Mouse (Mus musculus) ES-E14 (cell line): ENCODE data around the gene A230050P20Rik. TPM values are rescaled to one million over a fixed set of nuclear protein-coding genes. Genes with fewer than 3 reads are reported as not detected.

Experiments used
- DNase-seq: peaks from one replicate; pipeline ENCODE4 v3.0.0-alpha.2; 2013; ENCODE audit warnings: low read depth, low spot score
- H3K27ac ChIP-seq: 2 replicates; pipeline ENCODE4 v1.5.1; 2012; ENCODE audit warnings: low read depth, mild to moderate bottlenecking, low read length, moderate library complexity, mixed read lengths; ENCODE audit not compliant: poor library complexity, insufficient read depth, severe bottlenecking
- H3K36me3 ChIP-seq: 2 replicates; pipeline ENCODE4 v1.6.1; 2012; ENCODE audit warnings: mild to moderate bottlenecking, low read length, moderate library complexity, mixed read lengths; ENCODE audit not compliant: control insufficient read depth, poor library complexity, insufficient read depth, severe bottlenecking
- H3K4me1 ChIP-seq, 2 experiments: fragments of 150-350 bp in 1 of 2; sonication (generic) in 1 of 2; 2 replicates each; pipeline ENCODE4 v1.6.1; 2012; ENCODE audit warnings: low read length in 2 of 2, mild to moderate bottlenecking in 1 of 2, mixed read lengths in 1 of 2; ENCODE audit not compliant: control insufficient read depth in 2 of 2, insufficient read depth in 2 of 2, poor library complexity in 1 of 2
- H3K4me3 ChIP-seq, 2 experiments: fragments of 150-350 bp in 1 of 2; sonication (generic) in 1 of 2; 2 replicates each; pipeline ENCODE4 v1.5.1; 2012; ENCODE audit warnings: low read length in 2 of 2, low read depth in 1 of 2, mild to moderate bottlenecking in 1 of 2, mixed read lengths in 1 of 2; ENCODE audit not compliant: insufficient read depth in 1 of 2, poor library complexity in 1 of 2, severe bottlenecking in 1 of 2
- H3K9ac ChIP-seq: 2 replicates; pipeline ENCODE4 v1.6.1; 2012; ENCODE audit warnings: low read depth, mild to moderate bottlenecking, low read length, mixed read lengths; ENCODE audit not compliant: poor library complexity, insufficient read depth, severe bottlenecking
- H3K9me3 ChIP-seq: fragments of 150-350 bp; sonication (generic); 2 replicates; pipeline ENCODE4 v1.6.1; 2012; ENCODE audit warnings: low read depth, mild to moderate bottlenecking, low read length; ENCODE audit not compliant: control insufficient read depth, insufficient read depth
- CHD2 ChIP-seq: IDR thresholded peaks from 2 replicates; pipeline ENCODE4 v1.6.1; 2014; ENCODE audit warnings: mild to moderate bottlenecking, low read depth, low read length, inconsistent platforms
- HCFC1 ChIP-seq: IDR thresholded peaks from 2 replicates; pipeline ENCODE4 v1.6.1; 2012; ENCODE audit warnings: low read length, inconsistent platforms, borderline replicate concordance; ENCODE audit not compliant: insufficient read depth
- ZC3H11A ChIP-seq: IDR thresholded peaks from 2 replicates; pipeline ENCODE4 v1.6.1; 2012; ENCODE audit warnings: low read depth, mild to moderate bottlenecking, inconsistent platforms, low read length, borderline replicate concordance
- ZNF384 ChIP-seq: IDR thresholded peaks from 2 replicates; pipeline ENCODE4 v1.6.1; 2012; ENCODE audit warnings: low read depth, low read length, inconsistent platforms
- in situ Hi-C, 2 experiments: fragments of 600-800 bp; cut with MboI; formaldehyde crosslinking; loops; one replicate each; pipeline ENCODE4 v1.15.1; 2025; ENCODE audit warnings: low sequenced_read_pairs in 2 of 2, inconsistent platforms in 1 of 2; ENCODE audit not compliant: unreplicated experiment in 2 of 2
- total RNA-seq: library from RNA; depleted of rRNA; stranded (reverse); fragments of 300-350 nt; gene quantifications from 2 replicates; pipeline ENCODE4 v1.2.3, GENCODE M21; 2012; rRNA removed

A230050P20Rik gene
- total RNA-seq, 1 experiment, result 8.3 TPM

DNA sequence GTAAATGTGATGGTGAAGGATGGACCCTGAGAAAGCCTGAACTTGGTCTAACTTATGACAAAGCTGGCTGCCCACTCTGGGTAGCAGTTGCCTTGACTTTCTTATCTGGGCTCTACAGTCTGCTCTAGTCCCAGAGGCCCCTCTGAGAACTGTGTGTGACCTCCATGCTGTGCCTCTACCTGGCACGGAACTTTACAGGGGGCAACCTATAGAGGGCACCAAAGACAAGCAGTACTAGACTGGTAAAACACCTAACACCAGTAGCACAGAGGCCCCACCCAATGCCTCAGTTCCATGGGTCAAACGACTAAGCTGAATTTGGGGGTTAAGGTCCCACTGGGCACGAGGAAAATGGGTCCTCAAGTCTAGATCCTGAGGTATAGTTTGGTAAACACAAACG lies 47.7 kb downstream of the A230050P20Rik start:
- H3K9me3 ChIP-seq, result no peaks in the 10 kb centered on the region
- peaks cover 92% of the 10 kb centered on the region for H3K36me3 ChIP-seq
- no peak for TF ChIP-seq CHD2
- TF ChIP-seq HCFC1, result no peak
- TF ChIP-seq ZC3H11A, result no peak
- TF ChIP-seq ZNF384, result no peak
- in situ Hi-C loops, result no loop called here
- H3K4me1 ChIP-seq, result peaks cover 0 to 2% of the 10 kb centered on the region in 2 experiments; a peak in 2 of 4 replicates
- no peak overlapping the region for H3K27ac ChIP-seq
- no peak for DNase-seq
- no peak overlapping the region for H3K9ac ChIP-seq
- no peak overlapping the region for H3K4me3 ChIP-seq

DNA sequence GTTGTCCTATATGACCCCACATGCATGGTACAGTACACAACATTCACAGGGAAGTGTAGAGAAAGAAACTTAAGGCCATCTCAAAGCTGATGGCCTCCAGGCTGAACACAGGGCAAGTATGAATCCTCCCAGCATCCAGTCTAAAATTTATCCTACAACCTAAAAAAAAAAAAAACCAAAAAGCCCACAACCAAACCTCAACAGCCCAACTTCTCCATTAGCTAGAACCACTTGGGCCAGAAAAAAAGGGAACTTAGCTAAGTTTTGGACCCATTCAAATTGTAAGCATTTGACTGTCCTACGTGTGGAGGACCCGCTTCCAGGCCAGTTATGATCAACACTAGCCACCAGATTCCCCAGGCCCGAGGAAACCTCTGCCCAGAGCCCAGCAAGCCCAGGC lies 54.8 kb downstream of the A230050P20Rik start:
- in situ Hi-C loops, result no loop called here

More for the DNA sequence above, 54.8 kb downstream of the A230050P20Rik start:
- no peak for TF ChIP-seq ZNF384
- Histone ChIP-seq H3K4me3 (no peak overlapping the region), H3K9me3 (no peaks in the 10 kb centered on the region), H3K9ac (no peak overlapping the region), H3K27ac (no peak overlapping the region), H3K4me1 (no peaks in the 10 kb centered on the region; a peak in 1 of 4 replicates), H3K36me3 (peaks cover 94% of the 10 kb centered on the region)
- DNase-seq, result no peak

Other genes with a start within 250 kb of the A230050P20Rik start
- gene Ubl5, start 225.8 kb upstream of the A230050P20Rik start, total RNA-seq, result 185 and 224 TPM in 2 replicates
- gene Fbxl12, start 223.9 kb upstream of the A230050P20Rik start, total RNA-seq, result 13.0 and 14.5 TPM in 2 replicates
- gene Pin1, start 216.5 kb upstream of the A230050P20Rik start, total RNA-seq, result 58.6 and 66.6 TPM in 2 replicates
- 2.2 and 2.9 TPM in 2 replicates for gene Olfm2, start 122.3 kb upstream of the A230050P20Rik start, total RNA-seq
- gene Col5a3, start 53.6 kb upstream of the A230050P20Rik start, total RNA-seq, result 2.3 TPM in 2 replicates
- not detected in 2 replicates for gene Rdh8, start 50.1 kb upstream of the A230050P20Rik start, total RNA-seq
- 4.1 and 4.4 TPM in 2 replicates for gene Angptl6, start 11.1 kb downstream of the A230050P20Rik start, total RNA-seq
- gene Ppan, start 19.5 kb downstream of the A230050P20Rik start, total RNA-seq, result 179 and 287 TPM in 2 replicates
- 196 and 239 TPM in 2 replicates for gene Eif3g, start 30.0 kb downstream of the A230050P20Rik start, total RNA-seq
- 122 and 124 TPM in 2 replicates for gene Dnmt1, start 91.2 kb downstream of the A230050P20Rik start, total RNA-seq
- 35.7 and 62.4 TPM in 2 replicates for gene S1pr2, start 108.1 kb downstream of the A230050P20Rik start, total RNA-seq
- gene Mrpl4, start 134.1 kb downstream of the A230050P20Rik start, total RNA-seq, result 80.8 and 89.5 TPM in 2 replicates
- gene Icam1, start 147.3 kb downstream of the A230050P20Rik start, total RNA-seq, result 153 and 310 TPM in 2 replicates
- 1.5 and 3.1 TPM in 2 replicates for gene Icam4, start 160.7 kb downstream of the A230050P20Rik start, total RNA-seq
- gene Icam5, start 163.4 kb downstream of the A230050P20Rik start, total RNA-seq, result 1.4 and 1.8 TPM in 2 replicates
- gene Zglp1, start 198.5 kb downstream of the A230050P20Rik start, total RNA-seq, result 1.3 and 2.0 TPM in 2 replicates
- gene Gm49373, start 204.5 kb downstream of the A230050P20Rik start, total RNA-seq, result 2.1 and 2.7 TPM in 2 replicates
- 38.8 and 46.0 TPM in 2 replicates for gene Fdx1l, start 205.0 kb downstream of the A230050P20Rik start, total RNA-seq
- 18.5 and 22.1 TPM in 2 replicates for gene Gm38431, start 223.4 kb downstream of the A230050P20Rik start, total RNA-seq
- gene Raver1, start 223.4 kb downstream of the A230050P20Rik start, total RNA-seq, result 18.9 and 26.3 TPM in 2 replicates